Mouse (Mus musculus): ENCODE measurements around the gene Hist1h3h. TPM values are rescaled to one million over a fixed set of nuclear protein-coding genes. Genes with fewer than 3 reads are reported as not detected.
A peak's percentile ranks its signal among the peaks of the same experiment; 100 is the strongest.

Hist1h3h gene
- total RNA-seq, 2 experiments from 2014 or later: 719 to 727 TPM

- no peak for DNase-seq
Measured at GRCm38 (mm10) chr13:21727948-21728572, 10.6 kb downstream of the Hist1h3h start.

GRCm38 (mm10) chr13:21729544-21729943 lies 12.1 kb downstream of the Hist1h3h start:
- DNase-seq: no peak

- no peak for DNase-seq
Measured at GRCm38 (mm10) chr13:21733466-21733865, 16.0 kb downstream of the Hist1h3h start.

- peak; percentile 82 for DNase-seq
Measured at GRCm38 (mm10) chr13:21734010-21734905, 16.8 kb downstream of the Hist1h3h start.

GRCm38 (mm10) chr13:21734906-21735767 lies 17.7 kb downstream of the Hist1h3h start, which contains the start of gene Hist1h4j:
Hist1h4j (plus strand) TSS chr13:21735064.
- DNase-seq: peak; percentile 79

GRCm38 (mm10) chr13:21745006-21745405 lies 27.5 kb downstream of the Hist1h3h start:
- no peak for DNase-seq

GRCm38 (mm10) chr13:21749387-21750158 lies 32.1 kb downstream of the Hist1h3h start:
- DNase-seq: no peak

- DNase-seq: peak; percentile 92
Measured at GRCm38 (mm10) chr13:21750159-21751017, 32.9 kb downstream of the Hist1h3h start, which contains the start of gene Hist1h4k. Hist1h4k (minus strand) TSS chr13:21750505.

GRCm38 (mm10) chr13:21751417-21751816 lies 34.0 kb downstream of the Hist1h3h start:
- no peak for DNase-seq

GRCm38 (mm10) chr13:21751827-21752226 lies 34.4 kb downstream of the Hist1h3h start:
- no peak for DNase-seq

GRCm38 (mm10) chr13:21752356-21752755 lies 34.9 kb downstream of the Hist1h3h start:
- no peak for DNase-seq

GRCm38 (mm10) chr13:21753051-21753523 lies 35.6 kb downstream of the Hist1h3h start:
- DNase-seq: no peak

- peak; percentile 62 for DNase-seq
Measured at GRCm38 (mm10) chr13:21753524-21754285, 36.2 kb downstream of the Hist1h3h start, which contains the start of the genes Hist1h2ak and Hist1h2bn. Hist1h2ak (minus strand) TSS chr13:21753827. Hist1h2bn (plus strand) TSS chr13:21754123.

GRCm38 (mm10) chr13:21754294-21755001 lies 37.0 kb downstream of the Hist1h3h start:
- DNase-seq: peak; percentile 48

- DNase-seq: no peak
Measured at GRCm38 (mm10) chr13:21755707-21756106, 38.2 kb downstream of the Hist1h3h start.
